Mouse (Mus musculus) left cerebral cortex, adult 18-20 months (tissue): ENCODE measurements around the gene Cbfa2t2. TPM values are rescaled to one million over a fixed set of nuclear protein-coding genes. Genes with fewer than 3 reads are reported as not detected.
A peak's percentile ranks its signal among the peaks of the same experiment; 100 is the strongest.

Experiments
- DNase-seq, 2 experiments: peaks; one replicate each; pipeline ENCODE4 v3.0.0; 2021 to 2022; ENCODE audit warnings: low spot score in 2 of 2, mixed read lengths in 1 of 2
- total RNA-seq, 2 experiments: library from RNA; stranded (reverse); gene quantifications; 2 replicates each; pipeline ENCODE4 v1.2.3; 2021

Gene Cbfa2t2
- total RNA-seq, 2 experiments from 2014 or later, result 46.1 to 57.0 TPM

- no peak for DNase-seq
These were observed 130.4 kb downstream of the Cbfa2t2 start for GRCm38 (mm10) chr2:154566641-154567040.

- no peak for DNase-seq
These were observed 131.5 kb downstream of the Cbfa2t2 start for GRCm38 (mm10) chr2:154567766-154568165.

- DNase-seq, result no peak
These were observed 132.2 kb downstream of the Cbfa2t2 start for GRCm38 (mm10) chr2:154568329-154569070.

GRCm38 (mm10) chr2:154569071-154569748 is 132.9 kb downstream of the Cbfa2t2 start:
- DNase-seq, result peak; percentile 39 to 69

GRCm38 (mm10) chr2:154569836-154570286 is 133.6 kb downstream of the Cbfa2t2 start, which contains the start of gene E2f1:
TSS of gene E2f1 (minus strand) at chr2:154569892.
- peak; percentile 93 to 96 for DNase-seq

GRCm38 (mm10) chr2:154570666-154571065 is 134.4 kb downstream of the Cbfa2t2 start:
- DNase-seq, result no peak

- no peak for DNase-seq
These were observed 135.0 kb downstream of the Cbfa2t2 start for GRCm38 (mm10) chr2:154571266-154571665.

- DNase-seq, result no peak
These were observed 135.7 kb downstream of the Cbfa2t2 start for GRCm38 (mm10) chr2:154571976-154572375.

- DNase-seq, result no peak
These were observed 136.7 kb downstream of the Cbfa2t2 start for GRCm38 (mm10) chr2:154572996-154573395.

GRCm38 (mm10) chr2:154574271-154574670 is 138.0 kb downstream of the Cbfa2t2 start:
- DNase-seq, result no peak

GRCm38 (mm10) chr2:154576876-154577743 is 140.8 kb downstream of the Cbfa2t2 start:
- DNase-seq, result no peak

- DNase-seq, result no peak
These were observed 141.4 kb downstream of the Cbfa2t2 start for GRCm38 (mm10) chr2:154577744-154578067.

- DNase-seq, result no peak
These were observed 144.3 kb downstream of the Cbfa2t2 start for GRCm38 (mm10) chr2:154580586-154580985.

GRCm38 (mm10) chr2:154581421-154581820 is 145.1 kb downstream of the Cbfa2t2 start:
- DNase-seq, result no peak

GRCm38 (mm10) chr2:154583906-154584872 is 147.9 kb downstream of the Cbfa2t2 start:
- peak; percentile 92 to 94 for DNase-seq

GRCm38 (mm10) chr2:154584931-154585601 is 148.8 kb downstream of the Cbfa2t2 start:
- DNase-seq, result no peak

- no peak for DNase-seq
These were observed 150.1 kb downstream of the Cbfa2t2 start for GRCm38 (mm10) chr2:154586405-154586804.
